Mouse (Mus musculus): ENCODE measurements around the gene Tmem126b. TPM values are rescaled to one million over a fixed set of nuclear protein-coding genes. Genes with fewer than 3 reads are reported as not detected.
A peak's percentile ranks its signal among the peaks of the same experiment; 100 is the strongest.

Tmem126b gene
- polyA plus RNA-seq, 1 experiment from 2014 or later, result 34.8 TPM

DNA sequence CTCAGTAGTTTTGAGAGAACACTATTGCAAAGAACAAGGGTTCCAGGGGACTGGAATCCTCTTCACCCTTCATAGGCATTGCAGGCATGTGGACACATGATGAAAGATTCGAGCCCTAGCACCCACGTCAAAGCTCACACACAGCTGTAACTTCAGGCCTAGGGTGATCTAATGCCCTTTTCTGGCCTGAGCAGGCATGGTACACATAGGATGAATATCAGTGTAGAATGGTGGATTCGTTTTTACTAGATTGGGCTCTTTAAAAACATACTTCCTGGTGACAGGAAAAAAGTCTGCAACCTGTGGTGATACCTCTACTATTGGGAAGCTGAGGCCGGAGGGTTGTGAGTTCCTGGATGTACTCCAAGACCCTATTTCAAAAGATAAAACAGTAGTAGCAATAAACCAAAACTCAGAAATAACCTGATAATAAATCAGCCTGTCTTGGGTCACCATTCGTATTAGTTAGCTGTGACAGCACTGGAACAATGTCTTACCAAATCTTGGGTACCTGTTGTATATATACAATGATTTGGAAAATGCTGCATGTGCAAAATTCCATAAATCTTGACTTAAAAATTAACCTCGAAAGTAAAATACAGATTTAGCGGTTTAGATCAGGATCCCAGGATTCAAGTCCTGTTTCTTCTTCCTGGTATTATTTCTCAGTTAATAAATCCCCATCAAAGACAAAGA lies 19.5 kb downstream of the Tmem126b start:
- H3K9me3 ChIP-seq, result no peaks in the 10 kb centered on the region
- ATAC-seq (ENCODE audit: borderline replicate concordance, extremely low read depth, low FRiP score, low TSS enrichment), result no peak
- peak overlapping the region; percentile 79; the same call in 1 of the 2 replicates for H3K27ac ChIP-seq
- H3K27me3 ChIP-seq, result no peaks in the 10 kb centered on the region
- H3K9ac ChIP-seq, result peak overlapping the region; percentile 48
- H3K4me1 ChIP-seq, result peaks cover 9% of the 10 kb centered on the region; the same call in 1 of the 2 replicates
- peak overlapping the region; percentile 59 for H3K4me2 ChIP-seq
- H3K36me3 ChIP-seq, result peaks cover 21% of the 10 kb centered on the region
- H3K4me3 ChIP-seq, result peak overlapping the region; percentile 74
- WGBS, result 21% methylated on average over 7 of the region's 7 CpGs

DNA sequence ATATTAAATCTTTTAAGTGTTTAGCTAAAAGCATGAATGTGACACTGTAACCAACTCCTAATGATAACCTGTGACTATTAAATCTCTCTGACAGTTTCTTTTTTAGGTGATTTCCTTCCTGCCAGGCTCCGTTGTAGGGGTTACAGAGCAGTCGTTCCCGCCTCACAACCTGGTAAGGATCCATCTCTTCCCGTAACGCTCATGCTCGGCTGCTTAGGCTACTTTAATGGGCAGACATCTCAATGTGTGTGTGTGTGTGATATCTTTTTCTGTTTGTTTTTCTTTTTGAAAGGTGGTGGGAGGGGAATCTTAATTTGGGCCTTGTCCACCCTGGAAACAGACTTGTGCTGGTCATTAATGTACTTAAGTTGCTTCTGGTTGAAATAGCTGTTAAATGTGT lies 31.6 kb downstream of the Tmem126b start:
- Histone ChIP-seq H3K27ac (no peak overlapping the region), H3K4me1 (peaks cover 5% of the 10 kb centered on the region; the same call in 1 of the 2 replicates), H3K4me3 (peak overlapping the region; percentile 98), H3K36me3 (peaks cover 8% of the 10 kb centered on the region; the same call in 1 of the 2 replicates), H3K9ac (peak overlapping the region; percentile 98), H3K4me2 (peak overlapping the region; percentile 73), H3K9me3 (no peaks in the 10 kb centered on the region), H3K27me3 (no peaks in the 10 kb centered on the region)
- no peak for ATAC-seq (ENCODE audit: borderline replicate concordance, extremely low read depth, low FRiP score, low TSS enrichment)
- WGBS, result 0% methylated on average over 6 of the region's 6 CpGs

- ATAC-seq (ENCODE audit: borderline replicate concordance, extremely low read depth, low FRiP score, low TSS enrichment), result peak; percentile 73
- H3K4me2 ChIP-seq, result peak overlapping the region; percentile 73
- peaks cover 5% of the 10 kb centered on the region; the same call in 1 of the 2 replicates for H3K36me3 ChIP-seq
- peaks cover 5% of the 10 kb centered on the region; the same call in 1 of the 2 replicates for H3K4me1 ChIP-seq
- no peaks in the 10 kb centered on the region for H3K9me3 ChIP-seq
- under 1% methylated on average over 122 of the region's 123 CpGs for whole genome bisulfite sequencing
- peak overlapping the region; percentile 98 for H3K4me3 ChIP-seq
- H3K27me3 ChIP-seq, result no peaks in the 10 kb centered on the region
- H3K9ac ChIP-seq, result peak overlapping the region; percentile 98
- H3K27ac ChIP-seq, result peak overlapping the region; percentile 98
These were observed 32.4 kb downstream of the Tmem126b start for GRCm38 (mm10) chr7:90443101-90444091.

DNA sequence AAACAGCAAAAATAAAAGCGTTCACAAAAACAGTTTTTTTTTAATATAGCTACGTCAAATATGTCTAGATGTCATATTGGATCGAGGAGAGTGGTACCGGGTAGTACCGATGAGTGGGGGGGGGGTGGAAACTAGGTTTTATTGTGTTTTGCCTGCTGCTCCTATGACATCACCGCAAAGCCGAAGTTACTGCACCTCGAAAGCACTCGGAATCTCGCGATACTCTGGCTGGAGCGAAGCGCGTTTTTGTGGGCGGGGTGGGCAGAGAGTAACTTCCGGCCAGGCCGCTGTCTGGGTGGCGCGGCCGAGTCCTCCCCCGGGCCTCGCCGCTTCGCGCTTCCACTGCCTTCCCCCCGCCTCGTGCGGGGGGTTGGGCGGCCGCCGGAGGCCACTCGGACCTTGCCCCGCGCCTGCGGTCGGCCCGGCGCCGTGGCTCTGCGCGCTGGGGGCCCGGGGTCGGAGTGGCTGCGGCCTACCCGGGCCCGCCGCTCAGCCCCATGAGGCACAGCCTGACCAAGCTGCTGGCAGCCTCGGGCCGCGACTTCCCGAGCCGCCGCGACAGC lies 33.2 kb downstream of the Tmem126b start, which contains the start of gene Crebzf:
TSS of gene Crebzf (plus strand) at position 212 of the 563 bp plus-strand sequence.
- peaks cover 5% of the 10 kb centered on the region; the same call in 1 of the 2 replicates for H3K4me1 ChIP-seq
- peak within 1 kb of the TSS; percentile 98 for H3K9ac ChIP-seq
- H3K4me3 ChIP-seq, result peak within 1 kb of the TSS; percentile 98
- WGBS, result under 1% methylated on average over 45 of the region's 54 CpGs
- peaks cover 4% of the 10 kb centered on the region; the same call in 1 of the 2 replicates for H3K36me3 ChIP-seq
- ATAC-seq (ENCODE audit: borderline replicate concordance, extremely low read depth, low FRiP score, low TSS enrichment), result peak; percentile 94
- H3K27ac ChIP-seq, result peak within 1 kb of the TSS; percentile 98
- no peaks in the 10 kb centered on the region for H3K9me3 ChIP-seq
- no peaks in the 10 kb centered on the region for H3K27me3 ChIP-seq
- H3K4me2 ChIP-seq, result peak within 1 kb of the TSS; percentile 73

GRCm38 (mm10) chr7:90442070-90442469 lies 33.7 kb downstream of the Tmem126b start:
- Histone ChIP-seq H3K9me3 (no peaks in the 10 kb centered on the region), H3K36me3 (0 out of 2 replicates have a peak, but pooled peaks cover 2% of the 10 kb centered on the region), H3K4me1 (peaks cover 5% of the 10 kb centered on the region; the same call in 1 of the 2 replicates), H3K9ac (peak overlapping the region; percentile 98), H3K4me2 (peak overlapping the region; percentile 66), H3K27me3 (no peaks in the 10 kb centered on the region), H3K4me3 (peak overlapping the region; percentile 98), H3K27ac (peak overlapping the region; percentile 98)
- 10% methylated on average over 4 of the region's 4 CpGs for WGBS
- no peak for ATAC-seq (ENCODE audit: borderline replicate concordance, extremely low read depth, low FRiP score, low TSS enrichment)

- no peaks in the 10 kb centered on the region for H3K36me3 ChIP-seq
- no peak overlapping the region for H3K9ac ChIP-seq
- H3K9me3 ChIP-seq, result no peaks in the 10 kb centered on the region
- H3K4me3 ChIP-seq, result no peak overlapping the region
- 69% methylated on average over 4 of the region's 4 CpGs for WGBS
- H3K27ac ChIP-seq, result no peak overlapping the region
- no peaks in the 10 kb centered on the region for H3K27me3 ChIP-seq
- no peaks in the 10 kb centered on the region for H3K4me1 ChIP-seq
- H3K4me2 ChIP-seq, result no peak overlapping the region
- no peak for ATAC-seq (ENCODE audit: borderline replicate concordance, extremely low read depth, low FRiP score, low TSS enrichment)
These were observed 35.8 kb downstream of the Tmem126b start for GRCm38 (mm10) chr7:90440044-90440443.

GRCm38 (mm10) chr7:90432221-90432620 lies 43.6 kb downstream of the Tmem126b start:
- Histone ChIP-seq H3K9ac (no peak overlapping the region), H3K36me3 (no peaks in the 10 kb centered on the region), H3K4me2 (no peak overlapping the region), H3K9me3 (no peaks in the 10 kb centered on the region), H3K4me3 (no peak overlapping the region), H3K27ac (no peak overlapping the region), H3K4me1 (no peaks in the 10 kb centered on the region), H3K27me3 (no peaks in the 10 kb centered on the region)
- ATAC-seq (ENCODE audit: borderline replicate concordance, extremely low read depth, low FRiP score, low TSS enrichment), result no peak

DNA sequence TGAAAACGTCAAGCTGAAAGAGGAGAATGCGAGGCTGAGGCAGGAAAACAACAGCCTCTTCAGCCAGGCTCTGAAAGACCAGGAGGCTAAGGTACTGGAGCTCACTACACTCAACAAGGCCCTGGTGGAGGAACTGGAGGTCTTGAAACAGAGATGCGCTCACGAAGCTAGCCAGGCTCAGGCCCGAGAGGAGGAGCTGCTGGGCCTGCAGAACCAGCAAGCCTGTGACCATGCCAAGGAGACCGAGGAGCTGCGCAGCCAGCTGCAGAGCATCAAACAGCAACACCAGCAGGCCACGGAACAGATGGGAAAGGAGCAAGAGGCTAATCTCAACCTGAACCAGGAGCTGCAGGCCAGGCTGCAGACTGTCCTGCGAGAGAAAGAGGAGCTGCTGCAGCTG lies 48.8 kb downstream of the Tmem126b start:
- H3K9me3 ChIP-seq, result no peaks in the 10 kb centered on the region
- peak overlapping the region; percentile 39; the same call in 1 of the 2 replicates for H3K9ac ChIP-seq
- peaks cover 8% of the 10 kb centered on the region for H3K4me1 ChIP-seq
- H3K27ac ChIP-seq, result no peak overlapping the region
- no peaks in the 10 kb centered on the region for H3K27me3 ChIP-seq
- H3K4me2 ChIP-seq, result peak overlapping the region; percentile 79
- H3K36me3 ChIP-seq, result no peaks in the 10 kb centered on the region
- ATAC-seq (ENCODE audit: borderline replicate concordance, extremely low read depth, low FRiP score, low TSS enrichment), result no peak
- peak overlapping the region; percentile 43 for H3K4me3 ChIP-seq
- WGBS, result 57% methylated on average over 9 of the region's 9 CpGs

- Histone ChIP-seq H3K9ac (peak within 1 kb of the TSS; percentile 39), H3K9me3 (no peaks in the 10 kb centered on the region), H3K4me2 (peak within 1 kb of the TSS; percentile 79), H3K4me3 (peak within 1 kb of the TSS; percentile 43), H3K27ac (peak within 1 kb of the TSS; percentile 31; the same call in 1 of the 2 replicates), H3K4me1 (peaks cover 8% of the 10 kb centered on the region), H3K27me3 (no peaks in the 10 kb centered on the region), H3K36me3 (no peaks in the 10 kb centered on the region)
- WGBS, result 20% methylated on average over 29 of the region's 29 CpGs
- ATAC-seq (ENCODE audit: borderline replicate concordance, extremely low read depth, low FRiP score, low TSS enrichment), result peak; percentile 100
These were observed 49.5 kb downstream of the Tmem126b start, which contains the start of gene Ccdc89 for GRCm38 (mm10) chr7:90426020-90427001. Ccdc89 (plus strand) TSS chr7:90426577.
